Mouse (Mus musculus) lung, embryonic 15.5 days (tissue): Measurements from ENCODE around the gene Pou3f3. TPM values are rescaled to one million over a fixed set of nuclear protein-coding genes. Genes with fewer than 3 reads are reported as not detected.
A peak's percentile ranks its signal among the peaks of the same experiment; 100 is the strongest.

Source experiments
- ATAC-seq: fragments of 200-750 bp; cut with Nextera tagmentation; 2 replicates; pipeline ENCODE4 v1.8.0; 2017; ENCODE audit warnings: moderate number of reproducible peaks, borderline replicate concordance; ENCODE audit not compliant: low FRiP score, low TSS enrichment; ENCODE audit errors: extremely low read depth
- H3K27ac ChIP-seq: fragments of 300-500 bp; sonication (generic); 2 replicates; pipeline ENCODE4 v1.5.1; 2015; ENCODE audit warnings: moderate library complexity, mild to moderate bottlenecking, inconsistent platforms
- H3K27me3 ChIP-seq: fragments of 300-500 bp; sonication (generic); 2 replicates; pipeline ENCODE4 v1.6.1; 2015; ENCODE audit warnings: inconsistent platforms
- H3K36me3 ChIP-seq: fragments of 300-500 bp; sonication (generic); 2 replicates; pipeline ENCODE4 v1.6.1; 2015; ENCODE audit warnings: inconsistent platforms
- H3K4me1 ChIP-seq: fragments of 300-500 bp; sonication (generic); 2 replicates; pipeline ENCODE4 v1.6.1; 2015; ENCODE audit warnings: inconsistent platforms
- H3K4me2 ChIP-seq: fragments of 300-500 bp; sonication (generic); 2 replicates; pipeline ENCODE4 v1.6.1; 2015; ENCODE audit warnings: inconsistent platforms, mild to moderate bottlenecking, moderate library complexity
- H3K4me3 ChIP-seq: fragments of 300-500 bp; sonication (generic); 2 replicates; pipeline ENCODE4 v1.5.1; 2015; ENCODE audit warnings: mild to moderate bottlenecking, inconsistent platforms
- H3K9ac ChIP-seq: fragments of 300-500 bp; sonication (generic); 2 replicates; pipeline ENCODE4 v1.6.1; 2015; ENCODE audit warnings: inconsistent platforms
- H3K9me3 ChIP-seq: fragments of 300-500 bp; sonication (generic); 2 replicates; pipeline ENCODE4 v1.6.1; 2016; ENCODE audit warnings: inconsistent platforms
- WGBS: fragments of 180-500 bp; shearing (Covaris S2); methylation state at CpG from one replicate; pipeline ENCODE4 v1.1.7; 2015; 5-methylcytosine and 5-hydroxymethylcytosine counted together
- polyA plus RNA-seq: library from polyadenylated mRNA; unstranded; fragments of >200 nt; fragmentation: Nextera tagmentation; extraction: Ambion mirVana; gene quantifications from 2 replicates; pipeline ENCODE4 v1.2.1, GENCODE M21; 2015

Pou3f3 gene
- polyA plus RNA-seq, 1 experiment from 2014 or later: 0.32 TPM

GRCm38 (mm10) chr1:42687271-42687670, 8.3 kb upstream of the Pou3f3 start:
- Histone ChIP-seq H3K9me3 (no peaks in the 10 kb centered on the region), H3K27me3 (peaks cover 96% of the 10 kb centered on the region), H3K9ac (no peak overlapping the region), H3K36me3 (no peaks in the 10 kb centered on the region), H3K27ac (no peak overlapping the region), H3K4me2 (peak overlapping the region; percentile 54; the same call in 1 of the 2 replicates), H3K4me3 (no peak overlapping the region), H3K4me1 (peaks cover 21% of the 10 kb centered on the region)
- ATAC-seq: no peak
- 9% methylated on average over 12 of the region's 12 CpGs for WGBS

- Histone ChIP-seq H3K4me2 (no peak overlapping the region), H3K36me3 (no peaks in the 10 kb centered on the region), H3K4me3 (no peak overlapping the region), H3K27ac (no peak overlapping the region), H3K4me1 (peaks cover 21% of the 10 kb centered on the region), H3K27me3 (peaks cover 99% of the 10 kb centered on the region), H3K9me3 (no peaks in the 10 kb centered on the region), H3K9ac (no peak overlapping the region)
- WGBS: 16% methylated on average over 7 of the region's 7 CpGs
- ATAC-seq: no peak
These were observed 7.6 kb upstream of the Pou3f3 start for GRCm38 (mm10) chr1:42687756-42688540.

- Histone ChIP-seq H3K27me3 (peaks cover 98% of the 10 kb centered on the region), H3K27ac (no peak overlapping the region), H3K4me3 (no peak overlapping the region), H3K4me2 (no peak overlapping the region), H3K9me3 (no peaks in the 10 kb centered on the region), H3K9ac (no peak overlapping the region), H3K4me1 (peaks cover 26% of the 10 kb centered on the region), H3K36me3 (no peaks in the 10 kb centered on the region)
- ATAC-seq: no peak
- WGBS: 9% methylated on average over 4 of the region's 4 CpGs
These were observed 6.9 kb upstream of the Pou3f3 start for GRCm38 (mm10) chr1:42688541-42689125.

- peaks cover 97% of the 10 kb centered on the region for H3K27me3 ChIP-seq
- H3K4me3 ChIP-seq: no peak overlapping the region
- no peaks in the 10 kb centered on the region for H3K9me3 ChIP-seq
- no peak overlapping the region for H3K9ac ChIP-seq
- ATAC-seq: no peak
- peaks cover 29% of the 10 kb centered on the region for H3K4me1 ChIP-seq
- no peaks in the 10 kb centered on the region for H3K36me3 ChIP-seq
- no peak overlapping the region for H3K4me2 ChIP-seq
- 10% methylated on average over 4 of the region's 4 CpGs for WGBS
- no peak overlapping the region for H3K27ac ChIP-seq
These were observed 5.5 kb upstream of the Pou3f3 start for GRCm38 (mm10) chr1:42690024-42690575.

- ATAC-seq: no peak
- Histone ChIP-seq H3K4me2 (no peak overlapping the region), H3K27me3 (peaks cover 97% of the 10 kb centered on the region), H3K9me3 (no peaks in the 10 kb centered on the region), H3K4me3 (no peak overlapping the region), H3K4me1 (peaks cover 35% of the 10 kb centered on the region), H3K27ac (no peak overlapping the region), H3K9ac (no peak overlapping the region), H3K36me3 (no peaks in the 10 kb centered on the region)
- 4% methylated on average over 9 of the region's 9 CpGs for WGBS
These were observed 4.1 kb upstream of the Pou3f3 start for GRCm38 (mm10) chr1:42691202-42692170.

- no peaks in the 10 kb centered on the region for H3K36me3 ChIP-seq
- no peak overlapping the region for H3K27ac ChIP-seq
- peaks cover 36% of the 10 kb centered on the region for H3K4me1 ChIP-seq
- no peak for ATAC-seq
- 6% methylated on average over 1 of the region's 1 CpGs for whole genome bisulfite sequencing
- no peaks in the 10 kb centered on the region for H3K9me3 ChIP-seq
- H3K4me3 ChIP-seq: no peak overlapping the region
- no peak overlapping the region for H3K4me2 ChIP-seq
- H3K27me3 ChIP-seq: peaks cover 97% of the 10 kb centered on the region
- H3K9ac ChIP-seq: no peak overlapping the region
These were observed 3.3 kb upstream of the Pou3f3 start for GRCm38 (mm10) chr1:42692221-42692620.

GRCm38 (mm10) chr1:42693101-42693715, 2.4 kb upstream of the Pou3f3 start:
- WGBS: 1% methylated on average over 21 of the region's 21 CpGs
- no peak overlapping the region for H3K27ac ChIP-seq
- no peak for ATAC-seq
- no peaks in the 10 kb centered on the region for H3K9me3 ChIP-seq
- no peak overlapping the region for H3K9ac ChIP-seq
- peaks cover 97% of the 10 kb centered on the region for H3K27me3 ChIP-seq
- H3K36me3 ChIP-seq: no peaks in the 10 kb centered on the region
- H3K4me1 ChIP-seq: peaks cover 45% of the 10 kb centered on the region
- peak overlapping the region; percentile 86 for H3K4me2 ChIP-seq
- H3K4me3 ChIP-seq: peak overlapping the region; percentile 48

- under 1% methylated on average over 22 of the region's 22 CpGs for WGBS
- no peaks in the 10 kb centered on the region for H3K9me3 ChIP-seq
- H3K4me1 ChIP-seq: peaks cover 51% of the 10 kb centered on the region
- peaks cover 97% of the 10 kb centered on the region for H3K27me3 ChIP-seq
- H3K4me3 ChIP-seq: peak overlapping the region; percentile 48
- H3K36me3 ChIP-seq: no peaks in the 10 kb centered on the region
- H3K9ac ChIP-seq: no peak overlapping the region
- H3K27ac ChIP-seq: no peak overlapping the region
- peak overlapping the region; percentile 86 for H3K4me2 ChIP-seq
- no peak for ATAC-seq
These were observed 1.7 kb upstream of the Pou3f3 start for GRCm38 (mm10) chr1:42693852-42694251.

- 0 out of 2 replicates have a peak overlapping the region, but pooled peaks have one; percentile 15 for H3K27ac ChIP-seq
- peak overlapping the region; percentile 48 for H3K4me3 ChIP-seq
- ATAC-seq: no peak
- H3K36me3 ChIP-seq: no peaks in the 10 kb centered on the region
- no peak overlapping the region for H3K9ac ChIP-seq
- WGBS: under 1% methylated on average over 19 of the region's 26 CpGs
- peak overlapping the region; percentile 86 for H3K4me2 ChIP-seq
- H3K4me1 ChIP-seq: peaks cover 51% of the 10 kb centered on the region
- no peaks in the 10 kb centered on the region for H3K9me3 ChIP-seq
- H3K27me3 ChIP-seq: peaks cover 97% of the 10 kb centered on the region
These were observed 1.3 kb upstream of the Pou3f3 start for GRCm38 (mm10) chr1:42694290-42694664.

- WGBS: under 1% methylated on average over 53 of the region's 60 CpGs
- peak overlapping the region; percentile 48 for H3K4me3 ChIP-seq
These were observed 647 bp upstream of the Pou3f3 start for GRCm38 (mm10) chr1:42694665-42695577.

More at GRCm38 (mm10) chr1:42694665-42695577, 647 bp upstream of the Pou3f3 start:
- peak; percentile 39; the same call in 1 of the 2 replicates for ATAC-seq
- no peaks in the 10 kb centered on the region for H3K36me3 ChIP-seq
- 0 out of 2 replicates have a peak overlapping the region, but pooled peaks have one; percentile 15 for H3K27ac ChIP-seq
- peaks cover 55% of the 10 kb centered on the region for H3K4me1 ChIP-seq
- no peaks in the 10 kb centered on the region for H3K9me3 ChIP-seq
- peak overlapping the region; percentile 14; the same call in 1 of the 2 replicates for H3K9ac ChIP-seq
- H3K4me2 ChIP-seq: peak overlapping the region; percentile 86
- peaks cover 95% of the 10 kb centered on the region for H3K27me3 ChIP-seq
